Mouse (Mus musculus) adipocyte (in vitro differentiated cells): ENCODE results near the gene Best1.

Source experiments
- DNase-seq: peaks from one replicate; pipeline ENCODE4 v3.0.0-alpha.2; 2016; ENCODE audit warnings: low spot score

The Best1 gene

DNA sequence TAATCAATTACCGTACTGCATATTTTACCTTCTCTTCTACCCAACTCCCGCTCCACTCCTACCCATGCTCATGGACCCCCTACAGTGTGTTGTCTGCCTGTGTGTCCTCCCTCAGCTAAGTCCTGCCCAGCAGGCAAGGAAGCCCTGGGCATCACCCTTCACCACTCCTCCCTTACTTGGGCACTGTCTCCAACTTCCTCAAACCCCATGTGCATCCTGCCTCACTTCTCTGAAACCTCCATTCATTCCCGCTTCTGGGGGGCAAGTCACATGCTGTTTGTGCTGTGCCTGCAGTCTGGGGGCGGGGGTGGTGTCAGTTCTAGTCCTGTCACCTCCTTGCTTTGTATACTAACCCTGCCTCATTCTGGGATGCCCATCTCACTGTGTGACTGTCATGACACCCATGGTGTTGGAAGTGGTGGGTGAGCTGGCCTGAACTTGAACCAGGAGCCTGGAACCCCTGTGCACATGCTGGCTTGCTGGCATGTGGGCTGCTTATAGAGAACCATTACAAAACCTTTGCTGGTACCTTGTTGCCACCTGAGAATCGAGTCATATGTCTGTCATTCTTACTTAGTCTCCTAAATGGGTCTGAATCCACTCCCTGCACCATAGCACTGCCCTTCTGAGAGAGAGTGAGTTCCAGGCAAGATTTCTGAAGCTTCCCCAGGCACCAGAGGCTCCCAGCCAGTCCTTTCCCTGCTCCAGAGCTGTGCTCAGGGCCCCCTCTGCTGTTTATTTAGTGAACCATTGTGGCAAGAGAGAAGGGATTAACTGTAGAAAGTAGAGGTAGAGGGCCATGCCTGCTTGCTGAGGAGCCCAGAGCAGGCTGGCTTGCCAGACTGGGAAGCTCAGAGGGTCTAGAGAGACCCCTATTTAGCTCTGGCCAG lies 21.2 kb upstream of the Best1 start:
- DNase-seq: peak; percentile 84

DNA sequence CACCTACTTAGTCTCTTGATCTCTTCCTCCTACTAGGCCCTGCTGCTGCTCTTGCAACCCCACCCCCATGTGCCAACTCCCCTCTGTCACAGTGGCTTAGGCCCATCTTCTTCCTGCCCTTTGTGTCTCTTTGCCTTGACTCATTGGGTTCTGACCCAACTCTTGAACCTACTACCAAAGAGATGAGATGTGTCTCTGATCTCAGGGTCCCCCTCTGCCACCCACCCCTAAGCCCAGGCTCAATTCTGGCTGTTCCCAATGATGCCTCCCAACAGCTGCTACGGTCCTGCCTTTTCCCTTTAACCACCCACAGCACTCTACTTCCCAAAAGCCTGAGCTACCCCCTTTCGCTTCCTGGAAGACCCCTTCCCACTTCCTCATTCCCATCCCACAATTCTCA lies 20.5 kb upstream of the Best1 start:
- DNase-seq: no peak

DNA sequence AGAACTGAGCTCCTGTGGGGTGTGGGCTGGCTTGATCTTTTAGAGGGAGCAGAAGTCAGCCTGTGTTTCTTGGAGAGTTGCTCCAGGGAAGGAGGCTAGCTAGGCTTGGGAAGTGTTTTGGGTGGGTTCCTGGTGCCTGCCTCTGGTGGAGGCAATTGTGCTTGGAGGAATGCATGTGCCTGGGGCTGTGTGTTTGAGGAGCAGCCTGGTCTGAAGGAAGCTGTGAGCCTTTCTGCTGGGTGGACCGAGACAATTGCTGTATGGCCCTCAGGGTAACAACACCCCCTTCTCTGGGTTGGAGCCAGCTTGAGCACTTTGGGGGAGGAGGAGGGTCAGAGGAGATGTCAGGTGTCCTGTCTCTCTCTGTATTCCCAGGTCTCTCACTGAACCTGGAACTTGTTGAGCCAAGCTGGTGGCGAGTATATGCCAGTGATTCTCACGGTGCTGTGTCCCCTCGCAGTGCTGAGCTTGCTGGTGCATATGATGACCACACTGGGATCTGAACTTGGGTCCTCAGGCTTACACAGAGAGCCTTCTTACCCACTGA lies 17.9 kb upstream of the Best1 start:
- no peak for DNase-seq

DNA sequence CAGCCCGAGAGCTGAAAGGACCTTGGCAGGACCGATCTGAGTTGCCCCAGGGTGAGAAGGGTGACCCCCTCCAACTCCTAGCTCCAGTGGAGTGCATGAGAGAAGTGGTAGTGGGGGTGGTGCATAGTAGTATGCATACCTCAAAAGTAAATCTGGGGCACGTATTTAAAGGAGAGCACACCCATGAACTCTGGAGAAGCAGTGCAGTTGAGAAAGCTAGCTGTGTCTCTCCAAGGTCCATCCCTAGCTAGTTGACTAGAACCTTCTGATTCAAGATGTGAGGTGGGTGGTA lies 17.0 kb upstream of the Best1 start:
- DNase-seq: no peak

GRCm38 (mm10) chr19:10017637-10018526 lies 16.4 kb upstream of the Best1 start:
- DNase-seq: peak; percentile 81

DNA sequence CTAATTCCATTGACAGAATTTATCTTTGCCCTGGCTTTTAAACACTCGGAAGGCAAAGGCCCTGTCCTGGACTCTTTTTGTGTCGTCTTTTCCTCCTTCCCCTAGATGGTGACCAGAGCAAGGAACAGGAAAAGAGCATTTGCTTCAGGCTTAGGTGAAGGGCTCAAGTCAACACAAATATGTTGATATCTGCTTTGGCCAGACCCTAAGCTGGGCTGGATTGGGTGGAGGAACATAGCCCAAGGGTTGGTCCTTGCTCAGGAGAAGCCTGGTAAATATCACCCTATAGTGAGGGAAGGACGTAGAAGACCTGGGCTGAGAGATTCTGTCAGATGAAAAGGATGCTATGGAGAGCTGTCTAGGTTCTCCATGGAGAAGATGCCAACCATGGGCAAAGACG lies 14.7 kb upstream of the Best1 start:
- DNase-seq: no peak

- no peak for DNase-seq
Observed at GRCm38 (mm10) chr19:10015442-10015841, 14.0 kb upstream of the Best1 start.

- no peak for DNase-seq
Observed at GRCm38 (mm10) chr19:10014824-10015223, 13.4 kb upstream of the Best1 start.

- DNase-seq: peak; percentile 36
Observed at GRCm38 (mm10) chr19:10013913-10014312, 12.5 kb upstream of the Best1 start.

DNA sequence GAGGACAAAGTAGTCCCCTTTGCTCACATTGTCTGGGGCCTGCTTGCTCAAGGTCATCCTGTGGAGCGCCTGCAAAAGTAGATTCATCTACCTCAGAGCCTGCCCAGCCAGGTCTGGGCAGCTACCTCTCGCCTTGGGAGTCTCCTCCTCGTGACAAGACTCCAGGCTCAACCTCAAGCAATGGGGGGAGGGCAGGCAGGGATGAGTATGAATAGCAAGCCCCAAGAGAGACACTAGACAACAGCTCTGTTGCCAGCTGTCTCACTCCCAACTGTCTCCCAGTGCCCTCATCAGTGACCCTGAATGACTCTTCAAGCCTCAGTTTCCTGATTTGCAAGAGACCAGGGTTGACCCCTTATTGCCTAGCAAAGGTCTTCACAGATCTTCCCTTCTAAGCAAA lies 11.9 kb upstream of the Best1 start:
- peak; percentile 45 for DNase-seq

DNA sequence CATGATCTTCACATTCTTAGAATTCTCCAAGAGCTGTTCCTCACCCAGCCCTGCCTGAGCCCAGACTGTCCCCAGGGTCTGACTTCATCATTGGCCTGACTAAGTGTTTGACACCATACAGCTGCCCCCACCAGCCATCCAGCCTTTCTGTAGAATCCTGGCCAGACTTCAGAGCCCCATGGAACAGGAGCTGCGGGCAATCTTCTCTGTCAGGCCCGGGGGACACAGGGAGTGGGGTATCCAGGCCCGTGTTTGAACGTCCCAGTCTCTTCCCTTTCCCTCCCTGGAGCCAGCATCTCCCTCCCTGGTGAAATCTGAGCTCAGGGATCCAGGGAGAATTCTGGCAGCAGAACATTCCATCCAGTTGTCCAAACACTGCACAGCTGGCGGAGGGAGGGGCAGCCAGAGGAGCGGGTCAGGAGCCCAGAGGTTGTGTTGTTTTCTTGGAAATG lies 11.4 kb upstream of the Best1 start:
- DNase-seq: peak; percentile 80

DNA sequence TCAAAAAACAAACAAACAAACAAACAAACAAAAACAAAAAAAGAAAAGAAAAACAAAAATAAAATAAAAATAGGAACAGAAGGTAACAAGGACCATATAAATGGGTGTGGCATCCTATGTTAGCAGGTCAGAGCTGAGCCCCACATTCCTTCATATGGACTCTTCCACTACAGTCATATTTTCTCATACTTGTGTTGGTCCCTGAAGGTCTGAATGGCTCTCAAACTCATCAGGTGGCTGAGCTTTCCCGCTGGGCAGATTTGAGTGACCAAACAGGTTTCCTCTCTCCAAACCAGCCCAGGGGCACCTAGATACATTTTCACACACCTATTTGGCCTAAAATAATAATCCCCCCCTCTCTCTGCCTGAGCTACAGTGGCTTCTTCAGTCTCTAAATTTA lies 10.0 kb upstream of the Best1 start:
- no peak for DNase-seq

- no peak for DNase-seq
Observed at GRCm38 (mm10) chr19:10003696-10004095, 2.3 kb upstream of the Best1 start.

- DNase-seq: peak; percentile 79
Observed at GRCm38 (mm10) chr19:10000330-10000729, 1.1 kb downstream of the Best1 start.

DNA sequence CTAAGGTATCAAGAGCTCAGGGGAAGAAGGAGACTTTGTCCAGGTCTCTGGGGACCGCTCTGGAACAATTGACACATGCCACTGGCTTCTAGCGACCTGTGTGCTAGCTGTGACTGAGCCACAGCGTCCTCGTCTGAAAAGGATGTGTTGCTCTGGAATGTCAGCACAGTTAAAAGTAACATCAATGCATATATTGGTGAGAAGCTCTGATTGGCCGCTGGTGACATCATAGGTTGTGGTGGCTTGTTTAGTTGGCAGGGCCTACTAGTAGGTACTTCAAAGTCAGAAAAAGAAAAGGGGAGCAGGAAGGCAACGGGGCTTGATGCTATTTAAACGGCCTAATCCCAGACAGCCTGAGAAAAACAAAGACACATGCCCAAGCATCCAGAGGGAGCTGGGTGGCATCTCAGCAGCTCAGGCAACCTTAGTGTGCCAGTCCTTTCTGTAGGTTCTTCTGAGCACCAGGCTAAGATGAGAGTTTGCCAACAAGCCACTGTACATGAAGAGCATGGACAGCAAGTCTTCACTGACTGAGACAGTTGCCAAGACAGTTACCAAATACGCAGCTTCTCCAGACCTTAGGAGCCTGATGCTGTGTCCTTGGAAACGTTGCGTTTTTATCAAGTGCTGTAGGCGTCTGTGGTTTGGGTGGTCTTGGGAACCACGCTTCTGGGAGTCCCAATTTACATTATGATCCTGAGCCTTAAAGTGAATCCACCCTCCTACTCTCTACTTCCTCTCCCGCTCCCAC lies 2.5 kb downstream of the Best1 start:
- DNase-seq: no peak

DNA sequence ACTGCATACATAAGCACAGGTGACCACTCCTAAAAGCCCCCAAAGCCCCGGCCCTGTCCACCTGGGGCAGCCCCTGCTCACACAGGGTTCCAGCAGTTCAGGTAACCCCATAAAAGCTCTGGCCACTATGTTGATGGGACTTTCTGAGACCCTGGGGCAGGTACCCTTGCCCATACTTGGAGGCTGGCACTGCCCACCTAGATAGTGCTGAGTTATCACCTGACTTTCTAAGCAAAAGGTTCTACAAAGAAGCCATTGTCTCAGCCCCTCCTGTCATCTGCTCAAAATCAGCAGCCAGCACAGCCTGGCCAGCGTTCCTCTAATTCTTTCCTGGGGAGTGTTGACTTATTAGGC lies 3.4 kb downstream of the Best1 start:
- no peak for DNase-seq

GRCm38 (mm10) chr19:9997204-9998062 lies 4.0 kb downstream of the Best1 start:
- no peak for DNase-seq

GRCm38 (mm10) chr19:9993036-9993656 lies 8.3 kb downstream of the Best1 start:
- peak; percentile 42 for DNase-seq

DNA sequence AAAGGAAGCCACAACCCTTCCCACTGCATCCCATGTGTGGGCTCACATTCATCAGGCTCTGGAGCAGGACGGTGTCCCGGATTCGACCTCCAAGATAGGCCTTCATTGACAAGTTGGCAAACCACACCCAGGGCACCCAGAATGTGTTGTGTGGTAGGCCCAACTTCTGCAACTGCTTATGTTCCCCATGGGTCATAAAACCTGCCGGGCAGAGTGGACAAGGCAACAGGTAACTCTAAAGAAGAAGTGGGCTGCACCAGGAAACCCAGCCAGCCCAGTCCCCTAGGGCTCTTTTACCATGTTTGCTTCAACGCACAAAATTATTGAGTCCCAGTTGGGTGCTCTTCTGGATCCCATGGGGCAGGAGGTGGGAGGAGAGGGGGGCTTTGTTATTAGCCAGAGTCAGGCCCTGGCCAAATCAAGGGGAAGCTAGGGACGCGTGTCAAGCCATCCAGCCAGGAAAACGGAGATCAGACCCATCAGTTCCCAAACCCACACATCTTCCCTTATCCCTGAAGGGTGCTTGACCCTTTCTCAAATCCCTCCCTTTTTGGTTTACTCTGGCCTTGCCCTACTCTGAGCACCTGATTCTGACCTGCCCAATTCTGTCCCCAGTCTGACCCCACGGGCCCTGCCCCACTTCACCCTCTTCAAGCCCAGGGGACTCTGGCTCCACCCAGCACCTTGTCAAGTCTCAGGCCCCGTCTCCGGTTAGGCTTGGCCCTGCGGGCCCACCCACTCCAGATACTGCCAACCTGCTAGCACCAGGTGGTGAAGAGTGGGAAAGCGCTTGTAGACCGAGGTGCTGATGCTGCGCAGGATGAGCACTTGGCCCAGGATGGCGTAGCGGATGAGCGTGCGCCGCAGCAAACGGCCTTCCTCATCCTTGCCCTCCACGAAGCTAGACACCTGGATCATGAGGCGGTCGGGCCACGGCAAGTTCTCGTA lies 9.1 kb downstream of the Best1 start:
- DNase-seq: no peak

- peak; percentile 88 for DNase-seq
Observed at GRCm38 (mm10) chr19:9991304-9991703, 10.1 kb downstream of the Best1 start.
